In the genomic region with DNA sequence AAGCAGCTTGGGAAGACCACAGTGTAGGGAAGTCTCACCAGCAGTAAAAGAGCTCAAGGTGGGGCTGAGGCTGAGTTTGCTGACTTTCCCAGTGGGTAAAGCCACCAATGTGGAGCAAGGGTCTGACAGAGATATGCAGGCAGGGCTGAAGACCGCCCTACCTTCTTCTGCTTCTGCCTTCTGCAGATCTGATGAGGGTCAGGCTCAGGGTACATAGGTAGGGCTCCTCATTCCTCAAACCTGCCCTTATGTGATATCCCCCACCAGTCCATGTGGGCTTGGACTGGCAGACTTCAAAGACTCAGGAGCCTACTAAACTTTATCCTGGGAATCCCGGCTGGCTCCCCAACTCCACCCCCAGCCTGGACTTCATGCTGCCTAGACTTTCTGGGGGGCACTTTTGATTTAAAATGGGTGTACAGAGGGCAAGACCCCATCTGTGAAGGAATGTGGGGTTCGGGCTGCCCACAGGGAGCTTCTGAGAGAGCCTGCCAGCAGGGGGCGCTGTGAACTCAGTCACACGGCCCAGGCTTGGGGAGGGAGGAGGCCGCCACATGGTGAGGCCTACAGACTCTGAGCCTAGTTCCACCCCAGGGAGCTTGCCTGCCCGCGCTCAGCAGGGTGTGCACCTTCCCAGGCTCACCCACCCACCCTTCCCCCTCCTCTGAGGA, we compare ENCODE assay signal across 8 mouse cellular contexts.
DNase-seq lines count a peak whose midpoint lies in the region; ATAC-seq and TF ChIP-seq lines count a peak whose summit lies in the region.

No protein-coding gene starts in this region.

- peak overlapping the region; percentile 78 for H3K27ac ChIP-seq in forebrain, embryonic 10.5 days
- no peak overlapping the region for H3K27ac ChIP-seq in forebrain, embryonic 15.5 days (replicated peaks)
- H3K27ac ChIP-seq in gastrocnemius, adult 2 months: peak overlapping the region; percentile 86
- H3K27ac ChIP-seq in intestine, embryonic 14.5 days (ENCODE audit: low read depth): no peak overlapping the region

- no peak; the same call in 1 of the 2 replicates for ATAC-seq in forebrain, embryonic 15.5 days (replicated peaks)
- peak; percentile 87 for ATAC-seq in intestine, embryonic 14.5 days (replicated peaks; ENCODE audit: low FRiP score, low TSS enrichment, low read depth)
- ATAC-seq in megakaryocyte-erythroid progenitor cell, adult 5-6 weeks (replicated peaks; ENCODE audit: low FRiP score, low TSS enrichment, poor library complexity, severe bottlenecking): peak; percentile 35

- H3K4me1 ChIP-seq in forebrain, embryonic 10.5 days: peaks cover 51% of the 10 kb centered on the region
- H3K4me1 ChIP-seq in forebrain, embryonic 15.5 days: peaks cover 7% of the 10 kb centered on the region
- H3K4me1 ChIP-seq in intestine, embryonic 14.5 days (replicated peaks; ENCODE audit: control insufficient read depth, insufficient read depth, low read length): peaks cover 30% of the 10 kb centered on the region

- TF ChIP-seq CTCF in gastrocnemius, adult 2 months (IDR thresholded peaks at IDR 0.05): peak; percentile 97; the same call in 1 of the 2 replicates

- 20% methylated on average over 8 of the region's 8 CpGs for WGBS in forebrain, embryonic 10.5 days
- 22% methylated on average over 7 of the region's 8 CpGs for WGBS in forebrain, embryonic 15.5 days
- 28% methylated on average over 8 of the region's 8 CpGs for WGBS in intestine, embryonic 14.5 days

- peak; percentile 76 for DNase-seq in forebrain, embryonic 10.5 days (ENCODE audit: extremely low spot score, low spot score)
- DNase-seq in cerebellum, postnatal 14 days: peak; percentile 57 to 69
- DNase-seq in gastrocnemius, adult 2 months: peak; percentile 94
- peak; percentile 91 for DNase-seq in intestine, embryonic 14.5 days (ENCODE audit: low spot score)
- DNase-seq in left cerebral cortex, postnatal 36 days (ENCODE audit: low spot score in 2 of 2): peak; percentile 67 to 76
- peak; percentile 91 to 97 for DNase-seq in spleen, adult 18-20 months

- H3K4me3 ChIP-seq in forebrain, embryonic 10.5 days: no peak overlapping the region
- no peak overlapping the region for H3K4me3 ChIP-seq in forebrain, embryonic 15.5 days
- H3K4me3 ChIP-seq in gastrocnemius, adult 2 months: no peak overlapping the region
- H3K4me3 ChIP-seq in intestine, embryonic 14.5 days (ENCODE audit: low read depth, low read length): no peak overlapping the region

- H3K4me2 ChIP-seq in forebrain, embryonic 15.5 days (replicated peaks): no peak overlapping the region
- no peak overlapping the region for H3K4me2 ChIP-seq in intestine, embryonic 14.5 days (ENCODE audit: low read length)

- intact Hi-C loops in gastrocnemius, adult 2 months (cut with DNase I): loop anchor here (1.0 to 10.0 kb wide), 5 partner anchors 75 to 311 kb away; no protein-coding TSS in a partner anchor
- intact Hi-C loops in left cerebral cortex, postnatal 36 days (cut with DNase I): loop anchor here (10.0 kb wide), 1 partner anchor 271 kb away; no protein-coding TSS in a partner anchor

- H3K36me3 ChIP-seq in forebrain, embryonic 10.5 days (replicated peaks): no peaks in the 10 kb centered on the region
- no peaks in the 10 kb centered on the region for H3K36me3 ChIP-seq in forebrain, embryonic 15.5 days
- H3K36me3 ChIP-seq in intestine, embryonic 14.5 days (ENCODE audit: control insufficient read depth, insufficient read depth, low read length): no peaks in the 10 kb centered on the region

- no peak overlapping the region for H3K9ac ChIP-seq in forebrain, embryonic 15.5 days (replicated peaks)
- no peak overlapping the region for H3K9ac ChIP-seq in intestine, embryonic 14.5 days (ENCODE audit: low read length)

- no peaks in the 10 kb centered on the region for H3K9me3 ChIP-seq in forebrain, embryonic 10.5 days
- H3K9me3 ChIP-seq in forebrain, embryonic 15.5 days: no peaks in the 10 kb centered on the region
- H3K9me3 ChIP-seq in intestine, embryonic 14.5 days (ENCODE audit: control insufficient read depth, low read length): no peaks in the 10 kb centered on the region

- peaks cover 17% of the 10 kb centered on the region; the same call in 1 of the 2 replicates for H3K27me3 ChIP-seq in forebrain, embryonic 10.5 days (ENCODE audit: poor library complexity, severe bottlenecking)
- H3K27me3 ChIP-seq in forebrain, embryonic 15.5 days: no peaks in the 10 kb centered on the region
- H3K27me3 ChIP-seq in intestine, embryonic 14.5 days (replicated peaks; ENCODE audit: control insufficient read depth, insufficient read depth, low read length): no peaks in the 10 kb centered on the region

Comparison
In these comparisons a context has a peak if more than half of its experiments do, and no peak if none do; other contexts are left out.
1. H3K27ac ChIP-seq: peak in forebrain, embryonic 10.5 days (single experiment) and gastrocnemius, adult 2 months (single experiment); none in forebrain, embryonic 15.5 days (single experiment) and intestine, embryonic 14.5 days (single experiment).
2. Peak in every context shown above with its lines, with median percentiles within 50 percentile points of each other: DNase-seq.